Comparison of ENCODE assay signal across 10 mouse cellular contexts in genomic region chr7:133775179-133775578, GRCm38 (mm10). TPM values are rescaled to one million over a fixed set of nuclear protein-coding genes. Genes with fewer than 3 reads are reported as not detected.
A peak's percentile ranks its signal among the peaks of the same experiment; 100 is the strongest.
DNase-seq lines count a peak whose midpoint lies in the region; ATAC-seq lines count a peak whose summit lies in the region.
"Had no signal": no experiment of that assay in that cellular context is flagged by ENCODE, and none has a peak within 500 bp of the region (broad histone marks: within the 10 kb centered on the region; RNA-seq: fewer than 3 reads in every experiment).

No protein-coding gene starts in this region.

- intact Hi-C loops in left cerebral cortex, postnatal 14 days (cut with DNase I), result loop anchor here (2.0 to 5.0 kb wide), 2 partner anchors 46 to 68 kb away; partner anchors contain the start of gene Bccip

- H3K4me2 ChIP-seq in hindbrain, embryonic 13.5 days, result peak overlapping the region; percentile 87
- no peak overlapping the region for H3K4me2 ChIP-seq in embryonic facial prominence, embryonic 15.5 days (replicated peaks)
- H3K4me2 ChIP-seq in midbrain, embryonic 12.5 days (replicated peaks), result peak overlapping the region; percentile 88

- DNase-seq in hindbrain, embryonic 10.5 days (ENCODE audit: low spot score), result no peak
- peak; percentile 57 for DNase-seq in adrenal gland, adult 8-10 months
- no peak for DNase-seq in urinary bladder, postnatal 4 days (ENCODE audit: low spot score in 2 of 2)
- no peak for DNase-seq in left cerebral cortex, postnatal 14 days (ENCODE audit: low spot score in 2 of 2)
- no peak for DNase-seq in thymus, postnatal 36 days
- DNase-seq: cerebellum, adult 9-10 months had no signal

- H3K9me3 ChIP-seq in hindbrain, embryonic 13.5 days, result no peaks in the 10 kb centered on the region
- H3K9me3 ChIP-seq in hindbrain, embryonic 10.5 days, result no peaks in the 10 kb centered on the region
- no peaks in the 10 kb centered on the region for H3K9me3 ChIP-seq in embryonic facial prominence, embryonic 15.5 days (replicated peaks)
- H3K9me3 ChIP-seq in midbrain, embryonic 12.5 days, result no peaks in the 10 kb centered on the region

- peak overlapping the region; percentile 80 for H3K4me3 ChIP-seq in hindbrain, embryonic 13.5 days
- no peak overlapping the region for H3K4me3 ChIP-seq in hindbrain, embryonic 10.5 days
- 0 out of 2 replicates have a peak overlapping the region, but pooled peaks have one; percentile 80 for H3K4me3 ChIP-seq in embryonic facial prominence, embryonic 15.5 days (replicated peaks)
- no peak overlapping the region; the same call in 1 of the 2 replicates for H3K4me3 ChIP-seq in midbrain, embryonic 12.5 days

- WGBS in hindbrain, embryonic 13.5 days, result 47% methylated on average over 5 of the region's 5 CpGs
- 80% methylated on average over 5 of the region's 5 CpGs for WGBS in hindbrain, embryonic 10.5 days
- 81% methylated on average over 5 of the region's 5 CpGs for WGBS in embryonic facial prominence, embryonic 15.5 days
- WGBS in midbrain, embryonic 12.5 days, result 68% methylated on average over 5 of the region's 5 CpGs

- H3K9ac ChIP-seq in hindbrain, embryonic 13.5 days, result no peak overlapping the region; the same call in 1 of the 2 replicates
- H3K9ac ChIP-seq in embryonic facial prominence, embryonic 15.5 days, result no peak overlapping the region
- H3K9ac ChIP-seq in midbrain, embryonic 12.5 days (replicated peaks), result no peak overlapping the region

- H3K4me1 ChIP-seq in hindbrain, embryonic 13.5 days (replicated peaks), result peaks cover 22% of the 10 kb centered on the region
- H3K4me1 ChIP-seq in hindbrain, embryonic 10.5 days (replicated peaks), result peaks cover 20% of the 10 kb centered on the region
- peaks cover 13% of the 10 kb centered on the region; the same call in 1 of the 2 replicates for H3K4me1 ChIP-seq in embryonic facial prominence, embryonic 15.5 days
- peaks cover 20% of the 10 kb centered on the region for H3K4me1 ChIP-seq in midbrain, embryonic 12.5 days

- H3K27ac ChIP-seq in hindbrain, embryonic 13.5 days, result no peak overlapping the region
- H3K27ac ChIP-seq in hindbrain, embryonic 10.5 days, result no peak overlapping the region
- no peak overlapping the region for H3K27ac ChIP-seq in embryonic facial prominence, embryonic 15.5 days (replicated peaks)
- no peak overlapping the region for H3K27ac ChIP-seq in midbrain, embryonic 12.5 days (replicated peaks)

- no peak for ATAC-seq in hindbrain, embryonic 13.5 days (ENCODE audit: low FRiP score)
- ATAC-seq in embryonic facial prominence, embryonic 15.5 days (ENCODE audit: insufficient number of reproducible peaks, low FRiP score, low TSS enrichment, low read depth), result no peak
- no peak for ATAC-seq in midbrain, embryonic 12.5 days (ENCODE audit: low FRiP score, low read depth)

- H3K36me3 ChIP-seq in hindbrain, embryonic 13.5 days, result no peaks in the 10 kb centered on the region
- H3K36me3 ChIP-seq in hindbrain, embryonic 10.5 days, result no peaks in the 10 kb centered on the region
- no peaks in the 10 kb centered on the region for H3K36me3 ChIP-seq in embryonic facial prominence, embryonic 15.5 days
- H3K36me3 ChIP-seq in midbrain, embryonic 12.5 days, result 0 out of 2 replicates have a peak, but pooled peaks cover 4% of the 10 kb centered on the region

- no peaks in the 10 kb centered on the region for H3K27me3 ChIP-seq in hindbrain, embryonic 13.5 days
- peaks cover 6% of the 10 kb centered on the region; the same call in 1 of the 2 replicates for H3K27me3 ChIP-seq in hindbrain, embryonic 10.5 days (ENCODE audit: insufficient read depth, poor library complexity, severe bottlenecking)
- 0 out of 2 replicates have a peak, but pooled peaks cover 4% of the 10 kb centered on the region for H3K27me3 ChIP-seq in embryonic facial prominence, embryonic 15.5 days
- no peaks in the 10 kb centered on the region for H3K27me3 ChIP-seq in midbrain, embryonic 12.5 days

RNA-seq across cellular contexts. Expression of gene Fank1, which starts 1.5 kb away (rescaled TPM):
- polyA plus RNA-seq in hindbrain, embryonic 13.5 days (2015; fragmentation: Nextera tagmentation; extraction: Ambion mirVana), result 2.9 and 3.3 TPM in 2 replicates
- polyA plus RNA-seq in hindbrain, embryonic 10.5 days (2016; fragmentation: Nextera tagmentation; extraction: Ambion mirVana), result 1.4 and 3.0 TPM in 2 replicates
- total RNA-seq in adrenal gland, adult 8-10 months (2022), result 1 to 10 TPM in 1 of 4 experiments, under 1 TPM in 2, not detected in 1; 0.20 to 1.0 (median 0.42) TPM
- 2.6 and 6.6 TPM in 2 replicates for polyA plus RNA-seq in embryonic facial prominence, embryonic 15.5 days (2015; fragmentation: Nextera tagmentation; extraction: Ambion mirVana)
- 2.2 and 2.6 TPM in 2 replicates for polyA plus RNA-seq in midbrain, embryonic 12.5 days (2016; fragmentation: Nextera tagmentation; extraction: Ambion mirVana)
- 1 to 10 TPM; 3.8 to 3.9 TPM for total RNA-seq in left cerebral cortex, postnatal 14 days (2021)
- total RNA-seq: monocyte, adult 5-6 weeks had no signal

RNA-seq across cellular contexts. Expression of gene Dhx32, which starts 7.3 kb away (rescaled TPM):
- polyA plus RNA-seq in hindbrain, embryonic 13.5 days (2015; fragmentation: Nextera tagmentation; extraction: Ambion mirVana), result 31.9 and 33.3 TPM in 2 replicates
- polyA plus RNA-seq in hindbrain, embryonic 10.5 days (2016; fragmentation: Nextera tagmentation; extraction: Ambion mirVana), result 51.0 and 51.1 TPM in 2 replicates
- total RNA-seq in adrenal gland, adult 8-10 months (2022), result 10 to 100 TPM; 57.3 to 62.8 (median 61.1) TPM
- 29.1 TPM in 2 replicates for polyA plus RNA-seq in embryonic facial prominence, embryonic 15.5 days (2015; fragmentation: Nextera tagmentation; extraction: Ambion mirVana)
- 61.1 and 65.8 TPM in 2 replicates for polyA plus RNA-seq in midbrain, embryonic 12.5 days (2016; fragmentation: Nextera tagmentation; extraction: Ambion mirVana)
- total RNA-seq in left cerebral cortex, postnatal 14 days (2021), result 10 to 100 TPM; 40.9 to 43.8 TPM

Comparison
In these comparisons a context has a peak if more than half of its experiments do, and no peak if none do; other contexts are left out.
1. H3K4me3 ChIP-seq: peak in hindbrain, embryonic 13.5 days (single experiment) and embryonic facial prominence, embryonic 15.5 days (single experiment); none in hindbrain, embryonic 10.5 days (single experiment) and midbrain, embryonic 12.5 days (single experiment).